ENCODE assay signal across 9 mouse cellular contexts in genomic region chr8:61316813-61317534, GRCm38 (mm10).
DNase-seq lines count a peak whose midpoint lies in the region; ATAC-seq and TF ChIP-seq lines count a peak whose summit lies in the region.
"Had no signal": no experiment of that assay in that cellular context is flagged by ENCODE, and none has a peak within 500 bp of the region (broad histone marks: within the 10 kb centered on the region; RNA-seq: fewer than 3 reads in every experiment).

No protein-coding gene starts in this region.

- no peaks in the 10 kb centered on the region for H3K27me3 ChIP-seq in heart, embryonic 16.5 days (ENCODE audit: control insufficient read depth, insufficient read depth, low read length)
- no peaks in the 10 kb centered on the region for H3K27me3 ChIP-seq in lung, embryonic 16.5 days (ENCODE audit: control insufficient read depth, insufficient read depth, low read depth, low read length)

- TF ChIP-seq CTCF in gastrocnemius, adult 2 months (IDR thresholded peaks at IDR 0.05), result no peak

- peak overlapping the region; percentile 52 for H3K4me3 ChIP-seq in gastrocnemius, adult 2 months
- H3K4me3 ChIP-seq in heart, embryonic 16.5 days (ENCODE audit: low read length), result no peak overlapping the region
- H3K4me3 ChIP-seq in lung, embryonic 16.5 days (ENCODE audit: low read length), result no peak overlapping the region

- no peaks in the 10 kb centered on the region for H3K9me3 ChIP-seq in heart, embryonic 16.5 days (replicated peaks; ENCODE audit: control insufficient read depth, low read length)
- 0 out of 2 replicates have a peak, but pooled peaks cover 4% of the 10 kb centered on the region for H3K9me3 ChIP-seq in lung, embryonic 16.5 days (ENCODE audit: control insufficient read depth, low read length)

- no peak overlapping the region for H3K4me2 ChIP-seq in heart, embryonic 16.5 days (ENCODE audit: low read depth, low read length)
- no peak overlapping the region for H3K4me2 ChIP-seq in lung, embryonic 16.5 days (ENCODE audit: low read depth, low read length)

- H3K4me1 ChIP-seq in heart, embryonic 16.5 days (ENCODE audit: control insufficient read depth, insufficient read depth, low read length), result 0 out of 2 replicates have a peak, but pooled peaks cover 7% of the 10 kb centered on the region
- H3K4me1 ChIP-seq in lung, embryonic 16.5 days (replicated peaks; ENCODE audit: control insufficient read depth, insufficient read depth, low read length), result 0 out of 2 replicates have a peak, but pooled peaks cover 4% of the 10 kb centered on the region

- intact Hi-C loops in gastrocnemius, adult 2 months (cut with DNase I), result no loop called here

- H3K9ac ChIP-seq in heart, embryonic 16.5 days (ENCODE audit: low read length), result no peak overlapping the region
- H3K9ac ChIP-seq in lung, embryonic 16.5 days (ENCODE audit: low read length), result no peak overlapping the region

- ATAC-seq in heart, embryonic 16.5 days (replicated peaks; ENCODE audit: extremely low read depth, insufficient read depth, low FRiP score), result no peak
- ATAC-seq in lung, embryonic 16.5 days (ENCODE audit: low read depth), result peak; percentile 54

- DNase-seq in gastrocnemius, adult 2 months, result no peak
- no peak for DNase-seq in gastrocnemius, postnatal 10 days
- DNase-seq in ES-CJ7 (ENCODE audit: low read depth, low spot score), result peak; percentile 20
- DNase-seq in urinary bladder, postnatal 25 days (ENCODE audit: low spot score), result no peak
- no peak for DNase-seq in cerebellum, postnatal 25 days
- no peak for DNase-seq in spleen, postnatal 36 days (ENCODE audit: low spot score in 2 of 2)
- DNase-seq: cerebellum, adult 9-10 months had no signal

- WGBS in heart, embryonic 16.5 days, result 78% methylated on average over 10 of the region's 10 CpGs
- WGBS in lung, embryonic 16.5 days, result 63% methylated on average over 10 of the region's 10 CpGs

- H3K36me3 ChIP-seq in heart, embryonic 16.5 days (ENCODE audit: control insufficient read depth, insufficient read depth), result no peaks in the 10 kb centered on the region
- no peaks in the 10 kb centered on the region for H3K36me3 ChIP-seq in lung, embryonic 16.5 days (ENCODE audit: control insufficient read depth, insufficient read depth, low read length)

- peak overlapping the region; percentile 76 for H3K27ac ChIP-seq in gastrocnemius, adult 2 months
- peak overlapping the region; percentile 35 for H3K27ac ChIP-seq in heart, embryonic 16.5 days (ENCODE audit: low read length)
- H3K27ac ChIP-seq in lung, embryonic 16.5 days (ENCODE audit: low read length), result no peak overlapping the region; the same call in none of the 2 replicates
